Mouse (Mus musculus): ENCODE measurements around the gene Gas7.

Gene Gas7

DNA sequence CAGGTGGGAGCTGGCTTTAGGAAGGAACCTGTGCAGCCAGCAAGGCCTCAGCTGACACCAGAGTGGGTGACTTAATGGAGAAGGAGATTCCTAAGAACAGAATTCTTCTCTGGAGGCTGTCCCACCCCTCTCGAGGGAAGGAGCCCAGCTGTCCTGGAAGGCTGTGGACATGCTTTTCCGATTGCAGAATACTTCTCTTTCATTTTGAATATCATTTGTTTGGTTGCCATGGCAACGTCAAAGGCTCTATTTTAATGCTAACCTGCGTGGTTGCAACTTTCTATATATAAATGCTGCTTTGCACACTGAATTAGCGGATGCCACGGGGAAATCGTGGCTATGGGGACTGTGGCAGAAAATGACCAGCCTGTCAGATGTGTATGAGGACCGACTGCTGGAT lies 115.7 kb downstream of the Gas7 start:
- no peak for DNase-seq (ENCODE audit: low read depth, low spot score)

DNA sequence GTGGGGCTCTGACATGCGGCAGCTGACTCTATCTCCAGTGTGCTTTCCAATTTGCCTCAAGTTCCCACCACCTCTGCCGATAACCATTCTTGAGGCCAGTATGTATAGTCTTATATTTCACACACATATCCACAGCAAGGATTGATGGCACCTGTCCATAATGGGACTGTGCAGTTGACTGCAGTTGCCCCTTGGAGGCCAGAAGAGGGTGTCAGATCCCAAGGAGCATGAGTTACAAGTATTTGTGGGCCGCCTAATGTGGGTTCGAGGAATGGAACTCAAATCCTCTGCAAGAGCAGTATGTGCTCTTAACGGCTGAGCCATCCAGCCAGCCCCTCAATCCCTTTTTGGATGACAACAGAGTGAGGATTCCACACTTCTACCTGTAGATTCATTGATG lies 119.1 kb downstream of the Gas7 start:
- DNase-seq (ENCODE audit: low read depth, low spot score): no peak

DNA sequence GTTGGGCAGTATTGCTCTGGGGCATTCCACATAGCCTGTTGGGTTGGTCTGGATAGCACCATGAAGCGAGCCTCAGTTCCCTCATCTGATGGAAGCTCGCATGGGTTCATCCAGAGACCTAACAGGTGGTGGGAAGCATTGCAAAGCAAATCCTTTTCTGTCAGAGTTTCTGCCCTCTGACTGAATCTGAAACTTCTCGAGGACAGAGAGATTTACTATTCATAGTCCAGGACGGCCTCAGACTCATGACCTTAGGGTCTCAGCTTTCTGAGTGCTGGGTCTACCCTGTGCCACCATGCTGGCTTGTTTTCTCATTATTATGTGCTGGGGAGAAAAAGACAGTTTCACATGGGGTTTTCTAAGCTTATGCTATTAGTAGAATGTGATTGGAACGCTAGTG lies 122.2 kb downstream of the Gas7 start:
- DNase-seq (ENCODE audit: low read depth, low spot score): no peak

DNA sequence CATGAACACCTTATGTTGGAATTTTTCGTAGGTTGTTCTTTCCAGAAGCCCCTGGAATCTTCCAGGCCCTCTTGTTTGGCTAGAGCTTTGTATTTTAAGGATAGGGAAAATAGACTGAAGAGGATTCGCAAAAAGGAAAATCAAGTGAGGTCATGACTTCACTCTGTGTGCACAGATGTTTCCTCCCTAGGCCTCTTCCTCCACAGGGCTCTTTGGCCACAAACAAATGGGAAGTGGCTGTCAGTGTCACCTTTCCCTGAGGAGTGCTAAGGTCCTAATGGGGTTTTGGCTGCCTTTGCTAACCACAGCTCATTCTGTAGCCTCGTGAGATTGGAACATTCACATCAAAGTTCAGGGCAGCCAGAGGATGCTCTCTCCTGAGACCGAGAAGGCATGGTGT lies 122.8 kb downstream of the Gas7 start:
- DNase-seq (ENCODE audit: low read depth, low spot score): no peak

DNA sequence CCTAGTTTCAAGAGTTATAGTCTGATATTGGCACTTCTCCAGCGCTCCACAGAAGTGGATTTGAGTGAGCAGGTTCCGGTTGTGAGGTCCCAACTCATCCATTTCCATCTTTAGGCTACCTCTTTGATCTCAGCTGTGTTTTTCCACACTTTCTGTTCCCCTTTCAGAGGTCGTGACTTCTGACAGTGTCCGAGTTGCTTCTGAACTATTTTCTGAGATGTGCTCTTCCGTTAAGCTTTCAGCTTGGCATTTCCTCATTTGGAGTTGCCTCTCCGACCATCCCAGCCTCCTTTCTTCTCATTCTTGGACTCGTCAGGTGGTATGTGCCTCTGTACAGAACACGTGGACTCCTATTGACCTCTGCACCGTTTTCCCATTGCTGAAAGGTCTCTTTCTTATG lies 123.9 kb downstream of the Gas7 start:
- no peak for DNase-seq (ENCODE audit: low read depth, low spot score)

DNA sequence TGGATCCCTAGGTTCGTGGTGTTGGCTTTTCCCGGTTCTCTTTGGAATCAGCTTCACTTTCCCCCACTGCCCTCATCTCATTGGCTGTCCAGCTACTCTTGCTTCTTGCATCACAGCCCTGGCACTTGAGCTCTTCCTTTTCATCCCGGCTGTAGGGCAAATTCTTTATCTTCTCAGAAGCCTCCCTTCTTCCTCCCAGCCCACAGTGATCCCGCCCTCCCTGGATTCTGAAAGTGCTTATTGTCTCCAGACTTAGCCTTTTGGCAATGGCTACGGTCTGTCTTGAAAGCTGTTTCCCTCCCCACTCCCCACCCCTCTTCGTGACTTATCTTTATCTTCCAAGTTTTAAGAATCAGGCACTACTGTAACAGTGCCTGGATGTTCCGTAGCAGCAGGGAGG lies 126.3 kb downstream of the Gas7 start:
- no peak for DNase-seq (ENCODE audit: low read depth, low spot score)

DNA sequence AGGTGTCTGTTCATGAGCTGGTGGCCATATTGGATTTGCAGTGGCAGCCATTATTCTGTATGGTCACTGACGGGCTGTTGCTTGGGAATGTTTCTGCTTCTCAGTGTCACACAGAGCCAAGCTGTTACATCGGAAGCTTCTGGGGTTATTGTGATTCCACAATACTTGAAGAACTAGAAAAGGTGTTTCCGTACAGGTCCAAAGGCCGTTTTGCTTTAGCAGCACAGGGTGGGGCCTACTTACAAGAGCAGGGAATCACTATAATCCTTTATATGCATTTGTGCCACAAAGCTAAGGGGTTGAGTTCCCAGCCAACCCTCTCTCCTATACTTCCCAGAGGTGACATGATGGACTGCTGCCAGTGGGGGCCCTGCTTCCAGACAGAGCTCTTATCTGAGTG lies 127.3 kb downstream of the Gas7 start:
- no peak for DNase-seq (ENCODE audit: low read depth, low spot score)

DNA sequence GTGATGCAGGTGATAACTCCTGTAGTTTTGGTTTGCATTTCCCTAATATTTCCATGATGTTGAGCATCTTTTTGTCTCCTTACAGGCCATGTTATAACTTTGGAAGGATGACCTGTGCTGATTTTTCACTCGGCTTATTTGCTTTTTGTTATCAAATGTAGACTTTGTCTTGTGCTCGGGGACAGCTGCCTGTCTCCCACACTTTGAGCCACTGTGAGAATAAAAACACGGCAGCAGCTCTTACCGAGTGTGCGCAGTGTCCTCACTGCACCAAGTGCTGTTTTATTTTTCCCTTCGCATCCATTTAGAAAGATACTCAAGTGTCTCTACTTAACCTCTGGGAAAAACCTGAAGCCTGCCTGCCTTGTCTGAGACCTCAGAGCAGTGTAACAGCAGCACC lies 129.8 kb downstream of the Gas7 start:
- no peak for DNase-seq (ENCODE audit: low read depth, low spot score)

DNA sequence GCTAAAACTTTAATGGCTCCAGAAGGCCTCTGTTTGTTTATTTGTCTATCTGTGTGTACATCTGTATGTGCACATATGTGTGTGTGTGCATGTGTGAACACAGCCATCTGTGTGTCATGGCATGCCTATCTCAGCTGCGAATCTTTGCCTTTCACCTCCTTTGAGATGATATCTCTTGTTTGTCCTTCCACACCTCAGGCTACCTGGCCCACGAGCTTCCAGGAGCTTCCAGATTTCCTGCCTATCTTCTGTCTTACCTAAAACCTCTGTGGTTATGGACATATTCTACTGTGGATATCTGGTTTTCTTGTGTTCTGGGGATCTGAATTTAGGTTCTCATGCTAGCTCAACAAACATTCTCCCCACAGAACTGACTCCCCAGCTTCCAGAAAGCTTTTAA lies 130.4 kb downstream of the Gas7 start:
- DNase-seq (ENCODE audit: low read depth, low spot score): no peak

DNA sequence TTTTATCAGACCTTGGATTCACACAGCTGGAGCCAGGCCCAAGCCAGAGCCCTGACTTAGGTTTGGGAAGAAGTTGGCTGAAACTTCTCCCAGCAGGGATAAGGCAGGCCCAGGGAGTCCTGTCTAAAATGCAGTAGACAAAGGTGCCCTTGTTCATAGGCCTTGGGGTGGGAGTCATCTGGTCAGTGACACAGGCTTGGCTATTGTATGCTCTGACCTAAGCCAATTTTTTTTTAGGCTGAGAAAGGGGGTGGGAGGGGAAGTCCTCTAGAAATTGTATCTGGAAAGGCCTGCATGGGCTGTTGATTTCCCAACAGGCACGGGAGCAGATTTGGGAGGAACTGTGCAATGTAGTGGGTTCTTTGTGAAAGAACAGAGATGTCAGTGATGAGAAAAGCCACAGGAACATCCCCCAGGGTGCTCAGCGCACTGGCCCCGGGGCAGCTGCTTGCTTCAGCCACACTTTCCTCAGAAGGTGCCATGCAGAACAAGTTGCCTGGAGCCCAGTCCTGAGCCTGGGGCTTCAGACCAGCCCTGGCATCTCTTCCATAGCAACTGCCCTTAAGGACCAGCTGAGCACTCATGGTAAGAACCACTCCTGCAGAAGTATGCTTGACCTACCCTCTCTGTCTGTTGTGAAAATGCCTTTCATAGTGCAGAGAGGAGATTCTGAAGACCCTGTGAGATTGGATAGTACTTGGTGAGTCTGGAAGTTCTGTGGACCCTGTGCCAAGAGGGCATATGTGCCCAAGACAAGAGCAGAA lies 131.2 kb downstream of the Gas7 start:
- DNase-seq (ENCODE audit: low read depth, low spot score): no peak

DNA sequence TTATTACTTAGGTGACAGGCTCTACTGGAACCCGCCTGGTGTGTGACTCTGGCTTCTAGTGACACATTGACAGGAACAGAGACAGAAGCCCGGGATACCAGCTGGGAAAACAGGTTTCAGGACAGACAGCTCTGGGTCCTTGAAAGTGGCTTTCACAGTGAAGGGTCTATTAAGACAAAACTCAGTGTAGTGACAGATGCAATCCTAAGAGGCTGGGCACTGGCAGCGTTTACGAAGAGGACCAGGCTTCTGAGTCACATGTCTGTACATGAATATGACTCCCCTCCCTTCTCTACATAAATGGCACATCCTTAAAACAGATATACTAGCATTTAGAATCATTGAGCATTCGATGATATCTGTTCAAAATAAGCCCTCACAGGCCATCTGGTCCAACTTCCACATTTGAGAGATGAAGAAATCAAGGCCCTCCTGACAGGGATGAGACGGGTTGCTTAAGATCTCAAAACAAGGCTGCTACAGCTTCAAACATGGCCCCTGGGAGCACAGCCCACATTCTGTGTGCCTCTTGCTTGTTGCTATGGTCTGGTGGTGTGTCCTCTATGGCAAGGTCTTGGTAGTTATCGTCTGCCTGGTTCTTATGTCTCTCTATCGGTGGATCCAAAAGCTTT lies 133.1 kb downstream of the Gas7 start:
- no peak for DNase-seq (ENCODE audit: low read depth, low spot score)

DNA sequence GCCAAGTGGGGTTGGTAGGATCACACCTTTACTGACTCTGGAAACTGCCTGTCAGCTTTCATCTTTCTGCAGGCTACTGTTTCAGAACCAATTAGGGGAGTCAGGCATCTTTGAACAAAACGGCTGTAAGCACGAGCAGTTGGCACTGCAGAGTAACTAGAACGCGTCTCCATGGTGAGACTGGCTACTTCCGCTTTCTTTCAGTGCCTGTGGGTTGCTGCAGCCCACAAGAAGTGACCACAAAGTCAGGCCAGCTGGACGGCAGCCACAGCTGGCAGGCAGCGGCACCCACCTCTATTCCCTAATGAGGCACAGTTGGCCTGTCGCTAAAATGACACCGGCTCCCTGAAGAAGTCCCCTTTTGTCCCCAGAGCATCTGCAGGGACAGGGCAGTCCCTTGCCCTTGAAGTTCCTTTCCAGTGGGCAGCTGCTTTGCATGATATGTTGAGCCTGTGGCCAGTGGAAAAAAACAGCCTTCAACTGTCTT lies 133.6 kb downstream of the Gas7 start:
- DNase-seq (ENCODE audit: low read depth, low spot score): no peak

DNA sequence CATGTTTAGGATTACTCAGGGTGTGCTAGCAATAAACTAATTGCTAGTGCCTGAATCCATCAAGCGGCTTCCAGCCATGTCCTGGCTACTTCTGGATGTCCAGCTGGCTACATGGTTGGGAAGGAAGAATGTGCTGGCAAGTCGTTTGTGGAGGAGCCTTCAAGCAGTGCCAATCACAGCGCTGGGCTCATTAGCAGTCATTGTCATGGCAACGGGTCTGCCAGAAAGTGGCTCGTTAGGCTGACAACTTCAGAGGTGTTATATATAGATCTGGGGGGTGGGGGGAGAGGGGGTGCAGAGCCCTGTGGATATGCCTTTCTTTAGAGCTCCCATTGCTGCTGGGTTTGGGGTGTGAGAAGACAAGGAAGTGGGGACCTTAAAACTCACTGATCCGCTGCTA lies 141.0 kb downstream of the Gas7 start:
- no peak for DNase-seq (ENCODE audit: low read depth, low spot score)

DNA sequence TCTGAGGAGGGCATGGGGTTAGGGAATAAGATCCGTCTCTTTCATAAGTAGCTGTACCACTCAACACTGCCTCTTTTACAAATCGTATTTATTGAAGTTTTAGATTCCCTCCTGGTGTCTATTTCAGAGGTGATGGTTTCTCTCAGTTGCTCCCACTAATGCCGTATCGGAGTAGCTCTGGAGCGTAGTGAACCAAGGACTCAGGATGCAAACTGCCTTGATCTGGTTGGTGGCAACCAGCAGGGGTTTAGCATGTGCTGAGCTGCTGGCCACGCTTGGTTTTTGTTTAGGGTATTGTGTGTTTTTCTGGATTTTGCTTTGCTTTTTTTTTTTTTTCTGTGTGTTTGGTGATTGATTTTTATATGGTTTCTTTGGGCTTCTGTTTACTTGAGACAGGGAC lies 141.6 kb downstream of the Gas7 start:
- no peak for DNase-seq (ENCODE audit: low read depth, low spot score)

DNA sequence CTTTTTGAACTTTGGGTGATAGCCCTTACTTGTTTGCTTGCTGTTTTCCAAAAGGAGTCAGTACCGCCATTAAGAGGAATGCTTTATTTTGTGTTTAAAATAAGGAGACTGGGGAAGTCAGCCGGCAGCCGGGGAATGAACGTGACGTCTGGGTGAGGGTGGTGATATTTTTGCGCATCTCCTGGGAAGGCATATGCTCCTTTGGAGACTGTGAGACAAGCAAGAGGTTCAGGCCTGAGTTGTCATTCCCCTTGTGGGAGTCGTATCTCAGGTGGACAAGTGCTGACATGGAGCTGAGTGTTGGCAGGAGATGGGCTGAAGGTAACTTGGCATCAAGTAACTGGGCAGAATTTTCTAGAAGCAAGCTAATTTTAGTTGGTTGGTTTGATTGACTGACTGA lies 142.2 kb downstream of the Gas7 start:
- DNase-seq (ENCODE audit: low read depth, low spot score): no peak

DNA sequence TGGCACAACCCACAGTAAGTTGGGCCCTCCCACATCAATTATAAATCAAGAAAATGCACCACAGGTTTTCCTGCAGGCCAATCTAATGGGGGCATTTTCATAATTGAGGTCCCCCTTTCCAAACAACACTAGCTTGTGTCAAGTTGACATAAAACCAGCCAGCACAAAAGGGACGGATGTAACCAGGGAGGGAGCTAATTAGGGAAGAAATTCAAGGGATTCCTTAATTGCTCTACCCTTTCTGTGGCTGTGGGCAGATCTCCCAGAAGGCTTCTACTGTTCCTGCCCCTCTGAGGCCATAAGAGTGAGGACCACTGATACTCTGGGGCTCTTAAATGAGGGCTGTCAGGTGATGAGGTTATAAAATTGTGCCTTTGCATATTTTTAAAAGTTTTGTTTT lies 143.9 kb downstream of the Gas7 start:
- no peak for DNase-seq (ENCODE audit: low read depth, low spot score)

DNA sequence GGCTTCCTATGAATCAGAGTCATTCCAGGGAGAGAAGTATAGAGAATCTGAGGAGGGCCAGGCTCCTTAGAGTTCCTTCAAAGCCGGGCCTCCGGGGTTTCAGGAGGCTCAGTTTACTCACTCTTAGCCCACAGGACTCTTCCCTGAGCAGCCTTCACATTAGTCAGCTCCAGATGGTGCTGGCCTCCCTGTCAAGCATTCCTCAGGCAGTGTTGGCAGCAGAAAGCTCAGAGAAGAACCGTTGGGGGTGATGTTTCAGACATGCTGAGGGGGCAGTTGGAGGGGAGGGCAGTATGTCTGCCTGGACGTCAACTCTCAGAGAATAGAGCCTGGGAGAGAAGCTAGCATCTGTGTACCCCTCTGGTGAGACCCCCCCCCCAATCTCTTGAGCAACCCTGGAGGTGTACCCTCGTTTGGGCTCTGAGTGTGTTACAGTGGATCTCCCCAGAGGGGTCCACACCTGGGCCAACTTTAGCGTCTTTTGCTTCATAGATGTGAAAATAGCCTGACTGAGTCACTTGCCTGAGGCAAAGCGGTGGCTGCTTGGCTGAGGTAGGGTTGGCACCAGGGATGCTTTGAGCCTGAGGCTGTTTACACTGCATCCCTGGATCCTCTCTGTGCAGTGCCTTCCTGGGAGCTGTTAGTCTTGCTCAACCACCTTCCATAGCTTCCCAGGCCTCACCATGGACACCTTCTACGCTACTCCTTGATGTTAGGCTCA lies 145.6 kb downstream of the Gas7 start:
- DNase-seq (ENCODE audit: low read depth, low spot score): no peak

DNA sequence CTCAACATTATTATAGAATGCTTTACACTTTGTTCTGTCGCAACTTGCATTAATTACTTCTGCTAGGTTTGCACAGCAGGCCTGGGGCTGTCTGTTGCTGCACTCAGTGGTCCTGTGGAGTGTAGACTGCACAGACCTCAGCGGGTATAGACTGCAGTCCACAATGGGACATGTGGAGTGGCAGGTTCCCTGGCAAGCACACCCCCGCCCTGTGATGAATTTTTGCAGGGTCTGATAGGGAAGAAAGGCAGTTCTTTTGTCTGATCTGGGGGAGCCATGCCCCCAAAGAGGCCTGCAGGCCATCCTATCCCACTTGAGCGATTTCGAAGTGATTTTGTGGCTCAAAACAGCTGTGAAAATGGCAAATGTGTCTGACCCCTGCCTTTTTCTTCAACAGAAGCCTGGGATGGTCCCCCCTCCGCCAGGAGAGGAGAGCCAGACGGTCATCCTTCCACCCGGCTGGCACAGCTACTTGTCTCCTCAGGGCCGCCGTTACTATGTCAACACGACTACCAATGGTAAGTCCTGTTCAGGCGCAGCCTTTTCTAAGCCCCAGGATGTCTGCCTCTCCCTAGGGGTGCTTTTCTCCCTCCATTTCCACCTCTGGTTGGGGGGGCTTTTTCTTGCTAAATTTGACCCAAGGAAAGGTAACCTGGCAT lies 147.6 kb downstream of the Gas7 start:
- DNase-seq (ENCODE audit: low read depth, low spot score): no peak

DNA sequence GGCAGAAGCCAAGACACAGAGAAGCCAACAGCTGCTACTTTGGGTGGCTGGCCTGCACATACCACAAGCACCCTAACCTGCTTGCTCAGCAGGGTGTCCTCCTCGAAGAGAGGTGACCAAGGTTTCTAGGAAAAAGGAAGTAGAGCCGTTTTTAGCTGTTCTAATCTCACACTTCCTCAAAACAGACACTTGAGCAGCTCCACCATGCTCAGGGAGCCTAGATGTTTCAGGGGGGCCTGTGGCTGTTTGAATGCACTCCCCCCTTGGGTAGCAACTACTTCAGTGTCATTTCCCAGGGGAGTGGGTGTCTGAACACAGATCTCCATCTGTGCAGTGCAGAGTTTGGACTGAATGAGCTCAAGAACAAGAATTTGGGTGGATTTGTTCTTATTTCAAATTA lies 149.2 kb downstream of the Gas7 start:
- DNase-seq (ENCODE audit: low read depth, low spot score): no peak

DNA sequence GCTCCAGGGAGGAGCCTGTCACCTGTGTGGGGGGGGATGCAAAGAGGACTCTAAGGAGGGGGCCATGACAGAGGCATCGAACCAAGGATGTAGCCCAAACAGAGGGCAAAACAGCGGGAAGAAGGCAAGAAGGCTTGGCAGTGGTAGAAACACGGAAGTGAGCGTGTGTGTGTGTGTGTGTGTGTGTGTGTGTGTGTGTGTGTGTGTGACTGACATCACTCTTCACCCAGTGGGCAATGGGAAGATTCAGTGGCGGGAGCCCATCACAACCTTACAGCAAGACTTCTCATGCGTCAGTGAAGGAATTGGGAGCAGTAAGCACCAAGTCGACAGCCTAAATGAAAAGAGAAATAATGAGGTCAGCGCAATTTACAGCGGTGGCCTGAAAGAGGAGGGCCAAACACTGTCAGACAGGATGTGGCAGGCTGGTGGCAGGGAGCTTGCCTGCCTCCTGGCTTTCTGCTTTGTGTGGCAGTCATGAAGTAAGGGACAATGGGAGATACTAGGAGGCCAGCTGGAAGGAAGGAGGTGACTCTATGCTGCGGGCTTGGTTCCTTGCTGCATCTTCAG lies 153.0 kb downstream of the Gas7 start:
- DNase-seq (ENCODE audit: low read depth, low spot score): no peak

DNA sequence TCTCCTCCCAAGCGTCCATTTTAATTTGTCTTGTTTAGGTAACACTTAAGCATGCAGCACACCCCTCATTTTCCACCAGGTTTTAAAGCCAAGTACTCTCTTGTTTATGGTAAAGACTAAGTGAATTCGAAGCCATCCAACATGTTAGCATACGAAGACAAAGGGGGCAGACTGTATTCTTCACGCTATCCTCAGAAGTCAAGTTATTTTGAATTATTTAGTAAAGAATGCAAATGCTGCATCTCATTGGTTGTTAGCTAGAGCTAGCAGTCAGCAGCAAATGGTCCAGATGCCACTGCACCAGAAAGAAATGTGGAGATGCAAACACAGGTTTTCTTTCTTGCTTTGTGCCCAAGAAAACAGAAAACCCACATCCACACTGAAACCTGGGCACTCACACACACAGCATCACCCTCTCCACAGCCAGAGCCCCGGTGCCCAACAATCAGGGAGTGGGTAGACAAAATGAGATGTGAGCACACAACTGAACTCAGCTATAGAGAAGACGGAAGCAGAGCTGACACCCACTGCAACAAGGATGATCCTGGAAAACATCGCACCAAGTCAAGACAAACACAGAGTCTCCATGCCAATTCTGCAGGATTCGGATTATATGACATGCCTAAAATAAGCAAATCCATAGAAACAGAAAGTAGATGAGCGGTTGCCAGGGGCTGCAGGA lies 157.1 kb downstream of the Gas7 start:
- no peak for DNase-seq (ENCODE audit: low read depth, low spot score)

All from retina, postnatal 7 days (tissue).